Mouse (Mus musculus): Measurements from ENCODE around the gene Kif26b. TPM values are rescaled to one million over a fixed set of nuclear protein-coding genes. Genes with fewer than 3 reads are reported as not detected.
A peak's percentile ranks its signal among the peaks of the same experiment; 100 is the strongest.

Gene Kif26b
- total RNA-seq, 1 experiment from 2014 or later = 0.69 TPM

DNA sequence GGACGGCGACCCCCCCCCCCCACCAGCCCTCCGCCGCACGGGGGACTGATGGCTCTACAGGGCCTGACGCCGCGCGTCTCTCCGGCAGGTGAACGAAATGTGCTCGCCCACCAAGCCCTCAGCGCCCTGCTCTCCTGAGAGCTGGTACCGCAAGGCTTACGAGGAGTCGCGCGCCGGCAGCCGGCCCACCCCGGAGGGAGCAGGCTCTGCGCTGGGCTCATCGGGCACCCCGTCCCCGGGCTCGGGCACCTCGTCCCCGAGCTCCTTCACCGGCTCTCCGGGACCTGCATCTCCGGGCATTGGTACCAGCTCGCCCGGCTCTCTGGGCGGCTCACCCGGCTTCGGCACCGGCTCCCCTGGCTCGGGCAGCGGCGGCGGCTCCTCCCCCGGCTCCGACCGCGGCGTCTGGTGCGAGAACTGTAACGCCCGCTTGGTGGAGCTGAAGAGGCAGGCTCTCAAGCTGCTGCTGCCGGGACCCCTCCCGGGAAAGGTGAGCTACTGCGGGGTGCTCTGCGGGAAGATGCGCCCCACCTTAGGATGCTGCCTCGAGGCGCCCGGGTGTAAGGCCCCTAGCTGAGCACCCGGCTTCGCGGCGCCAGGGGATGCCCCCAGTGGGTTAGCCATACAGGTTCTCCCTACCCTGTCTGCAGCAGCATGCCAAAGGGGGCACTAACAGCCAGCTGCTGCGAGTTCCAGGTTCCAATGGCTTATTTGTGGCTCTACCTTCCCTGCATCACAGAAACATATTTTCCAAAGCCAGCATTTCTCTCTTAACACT lies 1.6 kb downstream of the Kif26b start:
- peak; percentile 75 for ATAC-seq (replicated peaks; ENCODE audit: low read depth, poor library complexity, severe bottlenecking)

DNA sequence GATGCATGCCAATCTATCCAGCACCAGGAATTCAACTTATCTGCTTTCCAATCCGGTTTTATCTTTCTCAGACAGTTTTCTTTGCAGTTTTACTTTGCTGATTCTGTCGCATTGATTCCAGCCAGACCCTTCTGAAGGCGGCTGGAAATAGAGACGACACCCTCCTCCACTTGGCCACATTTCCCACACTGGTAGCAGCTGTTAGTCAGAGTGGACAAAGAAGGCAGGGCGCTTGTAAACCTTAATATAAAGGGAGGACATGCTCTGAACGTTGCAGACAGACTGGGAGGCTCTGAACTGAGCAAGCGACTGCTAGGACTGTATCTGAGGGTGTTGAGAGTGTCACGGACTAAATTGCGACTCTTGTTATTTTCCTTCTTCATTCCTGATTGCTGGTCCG lies 11.3 kb downstream of the Kif26b start:
- ATAC-seq (replicated peaks; ENCODE audit: low read depth, poor library complexity, severe bottlenecking) = no peak

DNA sequence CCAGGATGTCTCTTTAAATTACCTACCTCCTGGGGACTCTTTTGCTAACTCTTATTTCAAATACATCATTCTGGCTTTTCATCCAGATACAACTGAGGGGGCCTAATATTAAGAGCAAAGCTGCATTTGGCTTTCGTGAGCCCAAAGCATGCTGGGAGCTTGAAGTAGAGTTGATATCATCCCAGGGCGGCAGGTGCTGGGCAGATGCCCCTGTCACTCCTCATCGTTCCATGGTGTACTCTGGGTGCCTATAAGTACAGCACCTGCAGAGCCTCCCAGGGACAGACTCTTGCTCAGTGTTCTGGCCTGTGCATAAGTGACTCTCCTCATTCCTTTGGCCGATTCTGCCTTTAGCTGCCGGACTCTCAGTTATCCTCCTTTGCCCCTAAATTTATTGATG lies 13.5 kb downstream of the Kif26b start:
- ATAC-seq (replicated peaks; ENCODE audit: low read depth, poor library complexity, severe bottlenecking) = no peak

DNA sequence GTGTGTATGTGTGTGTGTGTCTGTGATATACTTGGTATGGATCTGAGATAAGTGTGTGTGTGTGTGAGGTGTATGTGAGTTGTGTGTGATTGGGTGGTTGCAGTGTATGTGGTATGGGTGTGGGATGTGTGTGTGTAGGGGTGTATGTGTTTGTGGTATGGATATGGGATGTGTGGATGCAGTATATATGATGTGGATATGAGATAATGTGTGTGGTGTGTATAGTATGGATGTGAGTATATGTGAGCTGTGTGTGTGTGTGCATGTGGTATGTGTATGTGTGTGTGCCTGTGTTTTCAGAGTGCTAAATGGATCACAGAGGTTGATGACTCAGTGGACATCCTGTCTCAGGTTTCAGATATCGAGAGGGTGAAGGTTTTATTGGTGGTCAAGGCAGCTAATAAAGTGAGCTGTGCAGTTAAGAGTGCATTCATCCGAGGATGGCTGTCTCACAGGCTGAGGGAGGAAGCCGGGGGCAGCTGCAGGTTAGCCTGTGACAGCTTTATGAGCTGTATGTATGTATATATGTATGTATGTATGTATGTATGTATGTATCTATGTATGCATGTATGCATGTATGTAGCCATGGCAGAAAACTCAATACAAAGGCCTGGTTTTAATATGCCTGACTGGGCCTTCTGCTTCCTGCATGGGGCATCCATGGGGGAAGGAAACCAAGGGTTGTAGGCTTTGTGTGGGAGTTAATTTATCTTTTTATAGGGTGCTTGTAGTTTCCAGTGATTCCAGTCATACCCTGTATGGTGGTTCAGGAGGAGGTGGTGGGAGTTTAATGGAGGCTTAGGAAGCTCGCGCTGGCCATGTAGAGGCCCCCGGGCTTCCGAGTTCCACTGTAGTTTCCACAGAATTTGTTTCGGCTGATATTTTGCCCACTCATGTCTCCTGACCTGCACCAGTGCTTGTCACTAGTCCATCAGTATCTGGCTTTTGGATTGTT lies 14.3 kb downstream of the Kif26b start:
- ATAC-seq (replicated peaks; ENCODE audit: low read depth, poor library complexity, severe bottlenecking) = no peak

DNA sequence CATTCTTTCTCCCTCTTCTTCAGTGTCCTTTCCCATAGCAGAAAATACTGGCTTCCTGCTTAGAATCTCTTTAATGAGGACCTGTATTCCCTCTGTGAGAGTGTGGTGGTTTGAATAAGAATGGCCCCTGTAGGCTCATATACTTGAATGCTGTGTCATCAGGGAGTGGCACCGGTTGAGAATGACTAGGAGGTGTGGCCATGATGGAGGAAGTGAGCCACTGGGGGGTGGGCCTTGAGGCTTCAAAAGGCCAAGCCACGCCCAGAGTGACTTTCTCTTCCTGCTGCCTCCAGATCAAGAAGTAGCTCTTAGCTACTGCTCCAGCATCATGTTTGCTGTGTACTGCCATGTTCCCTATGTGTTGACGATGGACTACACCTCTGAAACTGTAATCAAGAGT lies 15.7 kb downstream of the Kif26b start:
- peak; percentile 73 for ATAC-seq (replicated peaks; ENCODE audit: low read depth, poor library complexity, severe bottlenecking)

DNA sequence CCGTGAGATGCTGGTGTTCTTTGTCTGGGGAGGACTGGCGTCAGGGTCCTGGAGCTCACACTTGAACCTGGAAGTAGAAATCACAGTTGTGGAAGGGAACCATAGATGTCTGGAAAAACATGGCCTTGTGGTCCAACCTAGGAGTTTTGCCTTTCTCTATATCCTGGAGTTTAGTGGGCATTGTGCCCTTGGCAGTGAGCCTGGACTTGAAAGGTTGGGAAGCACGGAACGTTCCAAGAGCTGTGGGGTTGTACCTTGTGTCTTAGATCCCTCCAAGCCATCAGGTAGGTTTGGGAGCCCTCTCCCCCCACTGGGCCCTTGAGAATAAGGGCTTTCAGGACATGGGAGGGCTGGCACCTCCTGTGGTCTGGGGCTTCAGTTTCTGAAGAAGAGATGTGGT lies 20.7 kb downstream of the Kif26b start:
- ATAC-seq (replicated peaks; ENCODE audit: low read depth, poor library complexity, severe bottlenecking) = no peak

DNA sequence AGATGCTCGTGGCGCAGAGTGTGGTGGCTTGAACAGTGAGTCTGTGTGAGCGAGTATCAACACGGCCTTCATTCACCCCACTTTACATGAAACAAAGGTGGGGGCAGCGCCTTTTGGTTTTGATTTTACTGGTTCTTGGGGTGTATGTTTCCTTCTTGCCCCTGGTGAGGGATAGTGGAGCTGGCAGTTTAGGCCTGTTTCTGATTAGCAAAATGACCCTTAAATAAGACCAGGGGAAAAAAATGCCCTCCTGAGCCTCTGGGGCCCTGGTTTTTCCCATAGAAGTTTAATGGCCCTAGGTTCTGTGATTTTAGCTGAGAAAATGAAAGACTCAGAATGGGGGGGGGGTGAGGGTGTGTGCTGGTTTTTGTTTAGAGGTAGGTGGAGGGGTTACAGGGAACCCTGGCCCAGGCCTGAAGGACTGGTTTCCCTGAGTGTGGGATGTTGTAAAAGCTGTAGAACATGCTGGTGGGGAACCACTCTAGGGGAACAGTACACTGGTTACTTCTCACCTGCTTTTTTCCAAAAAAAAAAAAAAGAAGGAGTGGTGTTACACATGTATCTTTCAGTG lies 21.6 kb downstream of the Kif26b start:
- no peak for ATAC-seq (replicated peaks; ENCODE audit: low read depth, poor library complexity, severe bottlenecking)

DNA sequence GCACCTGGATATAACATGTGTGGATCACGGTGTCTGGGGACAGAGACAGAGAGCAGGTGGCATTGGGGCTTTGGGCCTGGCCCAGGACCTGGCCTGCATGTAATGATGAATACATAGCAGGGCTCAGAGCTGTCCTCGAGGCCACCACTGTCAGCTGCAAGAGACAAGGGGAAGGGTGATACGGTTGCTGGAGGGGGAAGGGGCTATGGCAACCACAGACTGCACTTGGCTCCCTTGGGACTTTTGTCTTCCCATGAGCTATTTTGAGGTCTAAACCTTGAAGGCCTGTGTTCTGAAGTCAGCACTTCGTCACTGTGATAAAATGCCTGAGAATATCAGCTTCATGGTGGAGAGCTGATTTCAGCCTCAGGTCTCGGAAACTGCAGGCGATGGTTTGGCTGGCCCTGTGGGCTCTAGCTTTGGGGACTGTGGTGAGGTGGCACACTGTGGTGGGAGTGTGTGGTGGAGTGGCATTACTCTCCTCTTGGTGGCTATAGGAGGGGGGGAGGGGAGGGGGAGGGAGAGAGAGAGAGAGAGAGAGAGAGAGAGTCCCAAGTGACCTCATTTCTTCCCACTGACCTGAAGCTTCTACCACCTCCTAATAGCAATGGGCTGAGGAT lies 23.5 kb downstream of the Kif26b start:
- ATAC-seq (replicated peaks; ENCODE audit: low read depth, poor library complexity, severe bottlenecking) = no peak

DNA sequence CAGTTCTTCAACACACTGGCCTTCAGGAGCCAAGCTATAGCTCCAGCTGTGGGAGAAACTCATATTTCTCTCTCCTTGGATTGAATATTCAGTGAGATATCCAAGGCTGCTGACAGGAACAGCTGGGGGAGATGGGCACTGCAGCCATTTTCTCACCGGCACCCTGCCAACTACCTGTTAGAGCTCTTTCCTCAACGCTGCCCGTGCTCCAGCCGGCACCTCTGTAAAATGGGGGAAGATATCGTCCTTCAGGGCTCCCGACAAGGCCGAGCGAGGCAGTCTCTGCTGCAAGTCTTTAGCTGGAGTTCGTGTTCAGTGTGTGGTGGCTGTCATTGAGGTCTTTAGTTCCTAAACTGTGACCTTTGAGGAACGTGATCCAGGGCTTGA lies 24.0 kb downstream of the Kif26b start:
- ATAC-seq (replicated peaks; ENCODE audit: low read depth, poor library complexity, severe bottlenecking) = no peak

DNA sequence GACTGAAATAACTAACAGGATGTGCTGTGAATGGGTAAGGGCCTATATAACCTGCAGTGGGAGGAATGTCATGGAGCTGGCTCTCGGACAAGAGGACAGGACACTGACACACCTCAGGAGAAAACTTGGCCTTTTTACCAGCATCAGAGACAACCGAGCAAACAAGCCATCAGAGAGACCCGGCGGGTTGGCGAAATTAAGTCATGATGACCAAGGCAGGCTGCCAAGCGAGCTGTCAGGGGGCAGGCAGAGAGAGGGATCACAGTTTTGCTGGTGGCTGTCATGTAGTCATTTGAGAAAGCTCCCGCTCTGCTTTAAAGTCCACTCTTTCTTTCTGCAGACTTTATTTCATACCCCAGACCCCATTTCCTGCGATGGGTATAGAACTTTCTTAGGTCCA lies 27.3 kb downstream of the Kif26b start:
- no peak for ATAC-seq (replicated peaks; ENCODE audit: low read depth, poor library complexity, severe bottlenecking)

DNA sequence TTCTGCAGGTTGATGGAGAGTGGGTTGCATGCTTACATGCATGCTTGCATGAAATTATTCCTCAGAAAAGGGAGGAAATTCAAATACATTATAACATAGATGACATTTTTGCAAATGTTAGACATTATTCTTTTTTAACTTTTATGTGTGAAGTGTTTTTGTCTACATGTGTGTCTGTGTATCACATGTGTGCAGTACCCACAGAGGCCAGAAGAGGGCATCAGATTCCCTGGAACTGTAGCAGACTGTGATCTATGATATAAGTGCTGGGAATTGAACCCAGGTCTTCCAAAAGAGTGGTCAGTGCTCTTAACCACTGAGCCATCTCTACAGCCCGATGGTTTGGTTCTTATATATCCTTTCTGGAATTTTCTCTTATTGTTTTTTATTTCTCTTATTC lies 31.1 kb downstream of the Kif26b start:
- no peak for ATAC-seq (replicated peaks; ENCODE audit: low read depth, poor library complexity, severe bottlenecking)

DNA sequence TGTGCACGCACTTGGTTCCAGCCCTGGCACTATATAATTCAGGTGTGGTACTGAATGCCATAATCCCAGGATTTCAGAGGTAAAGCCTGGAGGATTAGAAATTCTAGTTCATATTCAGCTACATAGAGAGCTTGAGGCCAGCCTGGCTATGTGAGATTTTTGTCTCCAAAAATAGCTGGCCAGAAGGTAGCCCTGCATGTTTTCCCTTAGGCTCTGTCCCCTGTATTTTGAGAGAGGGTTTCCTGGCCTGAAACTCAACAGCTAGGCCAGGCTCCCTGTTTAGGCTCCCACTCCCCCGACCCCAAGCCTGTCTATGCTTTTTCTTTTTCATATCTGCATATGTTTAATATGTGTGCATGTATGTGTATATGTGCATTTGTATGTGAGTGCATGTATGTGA lies 34.9 kb downstream of the Kif26b start:
- ATAC-seq (replicated peaks; ENCODE audit: low read depth, poor library complexity, severe bottlenecking) = no peak

DNA sequence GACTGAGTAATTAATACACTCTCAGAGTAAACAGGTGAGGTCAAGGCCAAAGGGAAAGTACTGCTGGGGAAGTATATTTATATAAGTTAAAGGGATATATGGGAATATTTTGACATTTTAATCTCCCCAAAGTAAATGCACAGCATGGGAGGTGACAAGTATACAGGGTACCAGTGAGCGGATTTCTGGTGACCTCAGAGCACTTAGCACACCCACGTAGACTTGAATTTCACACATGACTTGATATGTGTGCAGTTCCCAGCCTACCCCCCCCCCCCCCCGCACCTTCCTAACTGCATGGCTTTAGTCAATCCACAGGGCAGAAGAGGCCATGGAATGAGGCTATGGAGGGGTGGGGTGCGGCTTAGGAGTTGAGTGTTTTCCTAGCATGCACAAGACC lies 35.9 kb downstream of the Kif26b start:
- ATAC-seq (replicated peaks; ENCODE audit: low read depth, poor library complexity, severe bottlenecking) = no peak

DNA sequence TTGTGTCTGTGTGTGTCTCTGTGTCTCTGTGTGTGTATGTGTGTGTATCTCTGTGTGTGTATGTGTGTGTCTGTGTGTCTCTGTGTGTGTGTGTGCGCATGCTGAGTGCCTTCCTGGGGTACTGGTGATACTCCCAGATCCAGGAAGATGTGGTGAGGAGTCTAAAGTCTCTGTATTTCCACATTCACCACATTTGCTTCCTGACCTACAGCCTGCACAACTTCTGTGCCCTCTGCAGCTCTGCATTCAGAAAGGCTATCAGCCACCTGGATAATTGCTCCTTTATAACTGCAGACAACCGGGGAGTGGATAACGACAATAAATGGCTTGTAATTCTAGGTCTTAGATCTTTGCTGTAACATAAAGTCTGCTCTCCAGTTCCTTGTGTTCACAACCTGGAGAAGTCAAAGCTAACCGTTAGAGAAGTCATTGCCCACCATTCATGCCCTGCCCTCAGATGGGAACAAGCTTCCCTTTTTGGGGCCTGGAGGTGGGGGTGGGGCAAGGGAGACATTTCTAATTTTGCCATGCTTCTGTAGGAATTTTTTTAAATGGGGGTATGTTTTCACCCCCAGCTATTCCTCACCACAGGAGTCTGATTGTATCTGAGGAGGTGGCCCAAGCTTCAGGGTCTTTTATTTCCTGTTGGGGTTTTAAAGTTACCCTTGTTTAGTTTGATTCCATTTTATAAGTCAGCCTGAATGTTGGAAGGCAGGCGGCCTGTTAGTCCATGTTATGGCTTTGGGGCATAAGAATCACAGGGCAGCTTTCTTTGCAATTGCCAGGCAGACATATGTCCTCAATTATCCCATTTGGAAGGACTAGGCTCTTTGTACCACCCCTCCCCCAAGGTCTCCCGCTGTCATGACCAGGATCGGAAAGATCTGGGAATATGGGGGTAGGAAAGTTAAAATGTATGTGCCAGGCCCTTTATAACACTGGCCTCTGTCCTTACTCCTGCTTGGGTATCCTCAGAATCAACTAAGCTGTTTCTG lies 39.9 kb downstream of the Kif26b start:
- ATAC-seq (replicated peaks; ENCODE audit: low read depth, poor library complexity, severe bottlenecking) = peak; percentile 79

DNA sequence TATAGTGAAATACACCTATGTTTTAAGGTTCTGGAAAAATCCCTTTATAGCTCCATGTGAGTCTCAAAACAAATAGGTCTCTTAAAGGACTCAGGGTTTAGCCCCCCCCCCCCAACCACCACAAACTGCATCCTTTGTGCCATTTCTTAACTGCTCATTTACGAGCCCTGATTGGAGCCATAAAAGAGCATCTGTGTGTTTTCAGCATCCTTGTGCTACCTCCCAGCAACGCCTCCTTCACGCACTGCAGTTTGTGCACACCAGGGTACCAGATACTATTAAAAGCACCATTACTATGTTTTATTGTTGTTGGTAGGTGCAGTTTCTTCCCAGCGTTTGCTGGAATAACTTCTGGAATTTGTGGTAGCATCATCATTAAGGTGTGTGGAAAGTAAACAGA lies 42.1 kb downstream of the Kif26b start:
- ATAC-seq (replicated peaks; ENCODE audit: low read depth, poor library complexity, severe bottlenecking) = no peak

DNA sequence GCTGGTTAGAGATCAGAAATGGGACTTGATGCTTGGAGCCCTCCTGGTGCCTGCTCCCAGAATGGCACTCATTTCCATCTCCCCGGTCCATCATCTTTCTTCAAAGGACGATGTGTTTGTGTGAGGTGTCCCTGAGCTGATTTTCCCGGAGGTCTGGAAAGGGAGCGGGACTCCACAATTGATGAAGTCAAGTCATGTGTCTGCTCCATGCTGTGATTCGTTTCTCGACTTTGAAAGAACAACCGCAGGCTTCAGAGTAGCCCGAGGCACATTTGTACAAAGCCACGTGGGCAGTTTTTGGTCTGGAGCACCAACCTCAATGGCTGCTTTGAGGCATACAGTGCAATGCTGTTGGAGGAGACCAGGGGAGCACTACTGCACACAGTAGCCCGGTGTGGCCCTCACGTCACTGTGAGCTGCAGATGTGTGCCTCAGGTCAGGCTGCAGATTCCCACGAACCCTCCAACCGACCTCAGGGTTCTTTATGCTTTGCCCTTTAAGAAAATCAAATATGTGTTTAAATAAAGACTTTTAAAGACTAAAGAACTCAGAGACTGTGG lies 43.0 kb downstream of the Kif26b start:
- ATAC-seq (replicated peaks; ENCODE audit: low read depth, poor library complexity, severe bottlenecking) = no peak

DNA sequence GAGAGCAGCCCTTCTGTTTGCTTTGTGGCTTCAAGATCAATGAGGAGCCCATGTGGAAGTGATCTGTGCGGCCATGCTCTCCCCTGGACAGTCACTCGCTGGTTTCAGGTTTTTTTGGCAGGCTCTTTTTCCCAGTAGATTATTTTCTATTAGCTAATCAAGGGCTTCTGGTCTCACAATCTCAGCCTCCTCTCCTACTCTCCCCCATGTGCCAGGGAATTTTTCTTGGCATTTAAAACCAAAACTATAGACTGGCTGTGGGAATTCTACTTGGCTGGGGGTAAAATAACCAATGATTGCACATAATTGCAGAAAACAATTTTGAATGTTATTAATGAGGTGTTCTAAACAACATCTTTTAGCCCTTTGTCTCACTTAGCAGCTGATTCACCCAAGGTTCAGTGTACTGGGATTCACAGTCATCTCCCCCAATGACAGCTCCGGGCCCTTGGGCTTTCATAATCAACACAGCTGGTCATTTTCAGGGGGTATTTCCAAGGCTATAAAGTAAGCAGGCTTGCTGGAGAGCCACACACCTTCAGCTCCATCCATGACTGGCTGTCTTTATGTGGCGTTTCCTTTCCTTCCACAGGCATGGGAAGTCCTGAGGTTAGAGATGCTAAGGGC lies 44.6 kb downstream of the Kif26b start:
- no peak for ATAC-seq (replicated peaks; ENCODE audit: low read depth, poor library complexity, severe bottlenecking)

DNA sequence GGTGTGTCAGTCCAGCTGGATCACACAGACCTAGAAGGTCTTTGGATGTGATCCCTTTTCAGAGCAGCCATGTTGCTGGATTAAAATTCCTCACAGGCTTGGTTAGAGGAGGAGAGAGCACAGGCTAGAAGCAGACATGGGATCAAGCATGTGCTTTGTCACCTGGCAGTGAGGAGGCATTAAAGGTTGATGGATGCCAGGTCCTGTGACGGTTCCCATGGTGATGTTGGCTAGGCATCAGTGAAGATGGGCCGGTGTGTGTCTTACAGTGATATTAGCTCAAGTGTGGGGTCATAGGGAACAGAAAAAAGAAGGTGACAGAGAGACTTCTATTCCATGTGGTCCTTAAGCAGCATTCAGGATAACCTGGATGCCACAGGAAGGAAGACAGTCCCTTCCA lies 46.8 kb downstream of the Kif26b start:
- ATAC-seq (replicated peaks; ENCODE audit: low read depth, poor library complexity, severe bottlenecking) = no peak

DNA sequence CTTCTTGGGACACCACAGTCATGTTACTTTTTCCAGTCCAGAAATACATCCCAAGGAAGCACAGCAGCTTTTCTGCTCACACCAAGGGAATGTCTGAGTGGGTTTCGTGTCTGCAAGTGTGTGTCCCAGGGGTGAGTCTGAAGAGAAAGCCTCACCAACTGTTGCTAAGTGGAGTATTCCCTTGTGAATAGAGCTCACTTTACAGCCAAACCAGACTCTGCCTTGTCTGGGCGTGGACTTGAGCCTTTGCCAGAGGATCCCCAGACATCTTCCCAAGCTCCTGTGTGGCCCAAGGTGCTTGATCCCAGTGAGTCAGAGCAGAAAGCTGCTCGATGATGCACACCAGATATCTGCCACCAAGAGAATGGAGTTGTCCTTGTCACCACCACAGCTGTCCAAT lies 48.0 kb downstream of the Kif26b start:
- no peak for ATAC-seq (replicated peaks; ENCODE audit: low read depth, poor library complexity, severe bottlenecking)

Measured in common myeloid progenitor, adult 5-6 weeks (primary cell).